Mouse (Mus musculus): ENCODE data around the gene Topbp1.
A peak's percentile ranks its signal among the peaks of the same experiment; 100 is the strongest.

Gene Topbp1

DNA sequence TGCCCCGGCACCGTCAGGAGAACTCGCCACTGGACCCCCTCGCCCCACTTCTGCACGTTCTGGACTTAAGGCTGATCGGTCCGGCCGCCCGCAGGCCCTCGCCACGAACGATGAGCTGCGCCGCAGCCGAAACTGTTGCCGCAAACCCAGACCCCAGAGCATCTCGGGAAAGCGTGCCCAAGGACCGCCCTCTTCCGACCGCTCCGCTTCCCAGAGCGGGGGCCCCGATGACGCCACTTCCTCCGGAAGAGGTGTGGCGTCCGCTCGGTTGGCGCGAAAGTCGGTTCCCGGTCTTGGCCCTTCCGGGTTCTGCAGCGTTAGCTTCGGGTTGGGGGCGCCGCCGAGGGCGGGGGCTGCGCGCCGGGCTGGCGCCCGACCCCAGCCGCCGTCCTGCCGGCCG lies at the start of gene Topbp1, which contains the start of gene 1300017J02Rik:
Gene Topbp1, plus strand, starts transcription at position 289 of the 400 bp plus-strand sequence.
Gene 1300017J02Rik, minus strand, starts transcription at position 156 of the 400 bp plus-strand sequence.
- DNase-seq (ENCODE audit: low read depth in 1 of 2, low spot score in 2 of 2), result peak; percentile 73 to 84

DNA sequence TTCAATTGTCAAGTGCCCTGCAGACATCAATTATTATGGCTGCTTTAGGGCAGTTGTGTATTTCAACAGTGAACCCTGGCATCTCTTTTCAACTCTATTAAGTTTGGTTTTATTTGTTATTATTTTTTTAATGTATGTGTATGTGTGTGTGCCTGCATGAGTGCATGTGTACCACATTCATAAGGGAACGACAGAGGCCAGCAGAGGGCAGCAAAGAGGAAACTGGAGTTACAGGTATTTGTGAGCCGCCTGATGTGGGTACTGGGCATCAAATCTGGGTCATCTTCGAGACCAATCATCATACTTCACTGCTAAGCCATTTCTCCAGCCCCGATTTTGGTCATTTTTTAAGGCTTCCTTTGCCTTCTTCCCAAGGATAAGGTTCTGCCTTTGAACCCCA lies 39.2 kb upstream of the Topbp1 start:
- DNase-seq (ENCODE audit: low read depth in 1 of 2, low spot score in 2 of 2), result no peak

DNA sequence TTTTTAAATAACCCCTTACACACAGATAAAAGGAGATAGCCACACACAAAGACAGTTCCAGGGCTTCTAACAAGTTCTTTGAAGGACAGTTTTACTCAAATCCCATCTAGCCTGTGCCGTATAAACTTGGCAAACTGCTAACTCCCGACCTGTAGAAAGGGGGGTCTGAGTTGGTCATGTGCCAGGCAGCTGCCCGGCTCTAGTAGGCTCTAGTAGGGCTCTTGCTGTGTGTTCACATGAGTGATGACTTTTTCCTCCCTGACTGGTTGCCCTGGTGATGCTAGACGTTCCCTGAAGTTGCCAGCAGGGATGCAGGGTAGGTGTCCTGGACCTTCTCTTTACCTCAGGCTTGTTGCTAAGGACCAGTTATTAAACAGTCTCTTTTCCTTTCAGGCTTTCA lies 33.9 kb upstream of the Topbp1 start:
- DNase-seq (ENCODE audit: low read depth in 1 of 2, low spot score in 2 of 2), result no peak

DNA sequence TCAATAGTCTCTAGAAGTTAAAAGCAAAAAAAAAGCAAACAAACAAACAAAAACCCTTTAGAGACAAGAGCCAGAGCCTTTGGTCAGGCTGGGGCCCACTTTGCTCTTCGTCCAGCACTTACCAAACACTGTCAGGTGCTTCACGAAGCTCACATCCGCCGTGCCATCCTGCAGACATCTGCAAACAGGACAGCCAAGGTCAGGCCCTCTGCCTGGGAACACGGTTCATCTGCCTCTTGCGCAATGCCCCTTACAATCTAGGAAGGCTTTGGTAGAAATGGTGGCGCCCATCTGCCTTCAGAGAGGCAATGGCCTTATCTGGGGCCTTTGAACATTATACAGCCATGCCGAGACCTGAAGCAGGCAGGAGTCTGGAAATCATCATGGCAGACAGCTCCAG lies 30.2 kb upstream of the Topbp1 start:
- no peak for DNase-seq (ENCODE audit: low read depth in 1 of 2, low spot score in 2 of 2)

DNA sequence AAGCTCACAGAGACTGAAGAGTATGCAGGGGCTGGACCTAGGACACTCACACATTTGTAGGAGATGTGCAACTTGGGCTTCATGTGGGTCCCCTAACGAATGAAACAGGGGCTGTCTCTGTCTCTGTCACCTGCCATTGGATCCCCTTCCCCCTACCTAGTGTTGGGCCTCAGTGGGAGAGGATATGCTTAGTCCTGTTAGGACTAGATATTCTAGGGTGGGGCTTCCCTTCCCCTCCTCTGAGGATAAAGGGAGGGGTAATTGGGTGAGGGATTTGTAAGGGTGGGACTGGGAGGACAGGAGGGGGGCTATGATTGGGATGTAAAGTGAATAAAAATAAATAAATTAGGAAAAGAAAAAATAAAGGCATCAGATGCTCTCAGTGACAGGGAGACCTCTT lies 29.3 kb upstream of the Topbp1 start:
- no peak for DNase-seq (ENCODE audit: low read depth in 1 of 2, low spot score in 2 of 2)

DNA sequence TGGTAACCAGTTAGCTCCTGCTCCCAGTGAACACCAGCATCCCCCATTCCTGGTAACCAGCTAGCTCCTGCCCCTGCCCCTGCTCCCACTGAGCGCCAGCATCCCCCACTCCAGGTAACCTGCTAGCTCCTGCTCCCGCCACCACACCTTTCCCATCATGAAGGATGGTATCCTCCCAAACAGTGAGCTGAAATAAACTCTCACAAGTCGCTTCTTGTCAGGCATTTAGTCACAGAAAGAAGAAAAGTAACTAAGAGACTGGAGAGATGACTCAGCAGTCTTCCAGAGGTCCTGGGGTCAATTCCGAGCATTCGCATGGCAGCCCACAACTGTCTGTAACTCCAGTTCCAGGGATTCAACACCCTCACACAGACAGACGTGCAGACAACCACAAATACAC lies 28.1 kb upstream of the Topbp1 start:
- no peak for DNase-seq (ENCODE audit: low read depth in 1 of 2, low spot score in 2 of 2)

DNA sequence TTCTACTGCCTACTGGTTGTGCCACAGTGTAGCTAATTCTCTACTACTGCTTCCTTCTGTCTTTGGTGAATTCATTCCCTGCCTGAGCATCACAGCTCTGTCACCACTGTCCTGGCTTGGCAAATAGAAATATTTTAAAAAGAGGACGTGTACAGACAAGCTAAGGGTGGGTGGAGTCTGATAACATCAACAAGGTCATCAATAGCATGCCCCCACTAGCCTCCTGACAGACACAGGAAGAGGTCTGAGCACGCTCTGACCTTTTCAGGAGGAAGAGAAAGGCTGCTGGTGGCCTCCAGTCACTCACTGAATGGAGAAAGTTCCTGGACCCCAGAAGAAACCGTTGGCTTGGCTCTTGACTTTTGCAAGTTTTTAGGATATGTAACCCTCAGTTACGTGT lies 18.6 kb upstream of the Topbp1 start:
- DNase-seq (ENCODE audit: low read depth in 1 of 2, low spot score in 2 of 2), result no peak

DNA sequence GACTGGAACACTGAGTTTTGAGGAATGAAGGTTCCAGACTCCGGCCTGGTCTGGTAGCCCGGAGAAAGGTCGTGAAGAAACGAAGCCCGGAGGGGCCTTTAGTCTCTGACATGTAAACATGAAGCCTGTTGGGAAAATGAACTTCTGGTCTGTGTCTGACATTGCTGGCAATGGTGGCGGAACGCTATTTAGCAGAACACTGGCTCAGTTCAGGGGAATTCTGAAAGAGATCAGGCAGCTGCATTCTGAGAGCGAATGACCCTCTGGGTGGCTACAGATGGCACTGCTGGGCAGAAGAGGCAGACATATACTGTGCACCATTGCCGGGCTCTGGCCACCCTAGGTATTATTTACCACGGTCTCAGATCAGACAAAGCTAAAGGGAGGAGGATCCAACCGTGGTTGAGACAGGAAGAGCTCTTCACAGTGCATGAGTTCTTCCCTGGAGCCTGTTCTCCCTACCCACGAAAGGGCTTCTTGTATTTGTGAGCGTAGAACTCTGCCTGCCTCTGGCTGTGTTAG lies 18.1 kb upstream of the Topbp1 start:
- DNase-seq (ENCODE audit: low read depth in 1 of 2, low spot score in 2 of 2), result no peak

DNA sequence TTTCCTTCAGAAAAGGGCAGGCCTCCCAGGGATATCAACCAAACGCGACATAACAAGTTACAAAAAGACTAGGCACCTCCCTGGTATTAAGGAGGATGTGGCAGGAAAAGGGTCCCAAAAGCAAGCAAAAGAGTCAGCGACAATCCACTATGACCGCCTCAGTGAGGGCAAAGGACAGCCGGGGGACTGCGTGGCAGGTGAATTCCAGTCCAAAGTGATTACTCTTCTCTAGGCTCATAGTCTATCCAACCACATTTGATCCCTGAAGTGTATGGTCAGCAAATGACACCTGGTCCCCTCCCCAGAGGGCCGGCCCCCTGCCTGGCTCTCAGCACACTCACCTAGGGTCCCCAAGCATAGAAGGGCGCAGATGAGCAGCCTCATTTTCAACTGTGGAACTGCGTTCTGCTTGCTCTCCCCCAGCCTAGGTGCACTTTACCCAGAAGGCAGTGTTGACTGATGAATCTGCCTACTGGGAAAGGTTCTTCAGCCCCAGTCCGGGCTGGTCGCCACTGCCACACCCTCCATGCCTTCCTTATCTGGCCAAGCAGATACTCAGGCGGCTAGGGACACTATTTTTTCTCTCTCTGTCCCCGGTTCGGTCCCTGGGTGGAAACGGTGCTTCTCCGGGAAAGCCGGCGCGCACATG lies 17.1 kb upstream of the Topbp1 start:
- no peak for DNase-seq (ENCODE audit: low read depth in 1 of 2, low spot score in 2 of 2)

DNA sequence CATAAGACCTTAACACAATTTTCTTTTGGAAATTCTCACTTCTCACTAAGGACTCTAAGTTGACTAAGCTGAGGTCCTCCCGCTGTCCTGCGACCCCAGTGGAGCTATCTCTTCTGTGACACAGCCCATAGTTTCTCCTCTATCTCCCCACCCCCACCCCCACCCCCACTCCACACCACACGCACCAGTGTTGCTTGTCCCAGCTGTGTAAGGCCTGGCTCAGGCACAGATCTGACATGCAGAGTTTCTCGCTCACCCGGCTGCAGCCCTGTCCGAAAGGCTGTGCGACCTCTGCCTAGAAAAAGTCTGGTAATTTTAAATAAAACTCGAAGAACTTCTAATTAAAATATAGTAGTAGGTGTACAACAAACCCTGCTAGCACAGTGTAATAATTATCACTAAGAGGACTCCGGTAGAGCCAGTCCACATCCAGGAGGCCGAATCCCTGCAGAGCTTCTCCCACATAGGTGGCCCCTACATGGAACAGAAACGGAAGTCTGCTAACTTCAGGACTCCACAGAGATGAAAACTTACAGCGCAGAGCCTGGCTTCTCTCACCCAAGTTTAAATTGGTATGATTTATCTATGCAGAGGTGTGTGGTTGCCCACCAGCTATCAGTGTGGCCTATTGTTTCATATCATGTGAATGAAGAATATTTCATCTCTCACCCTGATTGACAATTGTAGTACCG lies 16.4 kb upstream of the Topbp1 start:
- no peak for DNase-seq (ENCODE audit: low read depth in 1 of 2, low spot score in 2 of 2)

DNA sequence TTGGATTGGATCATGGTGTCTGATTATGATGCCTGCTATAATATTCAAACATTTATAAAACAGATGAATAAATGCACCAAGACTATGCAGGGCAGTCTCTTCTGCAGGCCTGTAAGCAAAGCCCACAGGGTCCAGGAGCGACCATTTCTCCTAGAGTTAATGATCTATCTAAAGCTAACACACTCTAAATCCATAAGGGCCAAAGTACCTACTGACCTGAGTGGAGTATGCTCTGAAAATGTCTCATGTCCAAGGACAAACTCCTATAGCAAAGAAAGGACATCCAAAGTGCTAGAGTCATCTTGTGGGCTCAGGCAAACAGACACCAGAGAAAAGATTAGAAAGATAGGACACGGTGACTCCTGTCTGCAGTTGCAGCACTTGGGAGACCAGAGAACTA lies 10.5 kb upstream of the Topbp1 start:
- no peak for DNase-seq (ENCODE audit: low read depth in 1 of 2, low spot score in 2 of 2)

DNA sequence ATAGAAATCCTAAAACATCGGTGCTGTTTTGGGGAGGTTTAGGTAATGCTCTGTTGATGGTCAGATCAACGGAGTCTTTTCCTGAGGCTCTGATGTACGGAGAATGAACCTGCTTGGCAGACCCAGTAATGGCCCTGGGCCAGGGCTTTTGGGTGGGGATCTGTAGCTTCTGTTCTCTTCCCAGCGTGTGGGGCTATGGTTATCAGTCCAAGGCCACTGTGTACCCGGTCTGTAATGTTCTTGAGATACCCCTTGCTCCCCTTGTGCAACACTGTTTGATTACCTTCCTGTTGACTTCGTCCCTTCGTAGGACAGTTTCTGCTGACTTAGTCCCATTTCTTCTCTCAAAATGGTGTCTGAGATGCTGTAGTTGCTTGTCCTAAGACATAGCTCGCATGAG lies 3.9 kb upstream of the Topbp1 start:
- no peak for DNase-seq (ENCODE audit: low read depth in 1 of 2, low spot score in 2 of 2)

DNA sequence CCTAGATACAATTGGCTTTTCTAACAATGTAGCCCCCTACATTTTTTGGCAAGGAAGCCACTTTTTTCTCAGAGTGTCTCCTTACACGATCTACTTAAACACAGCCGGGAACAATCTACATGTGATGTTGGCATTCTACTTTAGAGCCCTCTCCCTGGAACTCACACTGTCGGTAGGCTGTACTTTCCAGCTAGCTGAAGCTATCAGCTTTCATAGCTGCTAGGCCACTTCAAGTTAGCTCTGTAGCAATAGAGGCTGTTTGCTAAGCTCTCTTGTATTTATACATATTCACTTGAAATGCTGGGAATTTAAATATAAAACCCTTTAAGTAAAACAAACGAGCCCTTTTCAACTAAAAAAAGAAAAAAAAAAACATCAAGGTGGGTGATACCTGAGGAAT lies 2.8 kb upstream of the Topbp1 start:
- DNase-seq (ENCODE audit: low read depth in 1 of 2, low spot score in 2 of 2), result no peak

DNA sequence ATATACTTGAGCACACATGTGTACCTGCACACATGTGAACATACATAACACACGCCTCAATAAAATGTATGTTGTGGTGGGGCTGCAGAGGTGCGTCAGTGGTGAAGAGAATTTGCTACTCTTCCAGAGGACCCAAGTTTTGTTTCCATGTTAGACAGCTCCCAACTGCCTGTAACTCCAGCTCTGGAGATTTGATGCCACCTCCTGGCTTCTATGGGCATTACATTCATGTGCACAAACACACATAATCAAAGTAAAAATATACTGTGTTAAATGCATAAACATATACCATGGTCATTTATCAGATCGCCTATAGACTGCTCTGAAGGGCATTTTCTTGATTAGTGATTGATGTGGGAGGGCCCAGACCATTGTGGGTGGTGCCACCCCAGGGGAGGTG lies 2.3 kb upstream of the Topbp1 start:
- DNase-seq (ENCODE audit: low read depth in 1 of 2, low spot score in 2 of 2), result peak; percentile 10 to 34

DNA sequence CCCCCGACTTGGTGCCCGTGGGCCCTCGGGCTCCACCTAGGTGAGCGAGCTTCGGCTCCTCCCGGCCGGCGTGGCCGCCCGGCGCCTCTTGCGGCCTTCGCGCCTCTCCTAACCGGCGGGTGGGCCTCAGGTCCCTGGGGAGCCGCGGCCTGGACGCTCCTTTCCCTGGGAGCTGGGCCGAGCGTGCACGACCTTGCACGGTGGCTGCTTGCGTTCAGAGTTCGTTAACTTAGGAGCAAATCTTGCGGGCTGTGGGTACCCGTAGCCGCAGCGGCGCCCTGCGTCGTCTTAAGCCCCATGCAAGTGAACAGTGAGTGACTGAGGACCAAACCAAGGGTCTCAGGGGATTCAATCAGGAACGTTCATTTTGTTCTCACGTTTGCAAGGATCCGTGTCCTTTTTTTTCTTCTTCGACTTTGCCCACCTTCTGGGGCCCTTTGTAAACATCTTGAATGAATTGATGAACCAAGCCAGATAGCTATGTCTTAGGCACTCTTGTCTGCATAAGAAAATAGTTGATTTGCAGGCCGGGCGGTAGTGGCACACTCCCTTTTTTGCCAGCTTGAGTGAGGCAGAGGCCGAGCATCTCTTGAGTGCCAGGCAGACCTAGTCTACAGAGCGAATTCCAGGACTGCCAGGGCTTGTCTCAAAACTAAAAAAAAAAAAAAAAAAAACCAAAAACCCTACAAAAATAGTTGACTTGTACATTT lies 472 bp downstream of the Topbp1 start:
- no peak for DNase-seq (ENCODE audit: low read depth in 1 of 2, low spot score in 2 of 2)

DNA sequence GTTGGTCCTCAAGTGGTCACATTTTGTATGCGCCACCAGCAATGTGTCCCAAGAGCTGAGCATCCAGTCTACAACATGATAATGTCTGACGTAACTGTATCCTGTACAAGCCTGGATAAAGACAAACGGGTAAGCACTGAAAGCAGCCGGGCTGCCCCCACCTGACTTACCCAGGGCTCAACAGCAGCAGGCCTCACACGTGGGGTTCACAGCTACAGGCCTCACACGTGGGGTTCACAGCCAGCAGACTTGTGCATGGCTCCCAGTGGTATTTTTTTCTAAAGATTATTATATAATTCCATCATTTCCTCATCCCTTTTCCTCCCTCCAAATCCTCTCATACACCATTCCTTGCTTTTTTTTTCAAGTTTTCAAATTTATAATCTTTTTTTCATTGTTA lies 4.8 kb downstream of the Topbp1 start:
- DNase-seq (ENCODE audit: low read depth in 1 of 2, low spot score in 2 of 2), result no peak

DNA sequence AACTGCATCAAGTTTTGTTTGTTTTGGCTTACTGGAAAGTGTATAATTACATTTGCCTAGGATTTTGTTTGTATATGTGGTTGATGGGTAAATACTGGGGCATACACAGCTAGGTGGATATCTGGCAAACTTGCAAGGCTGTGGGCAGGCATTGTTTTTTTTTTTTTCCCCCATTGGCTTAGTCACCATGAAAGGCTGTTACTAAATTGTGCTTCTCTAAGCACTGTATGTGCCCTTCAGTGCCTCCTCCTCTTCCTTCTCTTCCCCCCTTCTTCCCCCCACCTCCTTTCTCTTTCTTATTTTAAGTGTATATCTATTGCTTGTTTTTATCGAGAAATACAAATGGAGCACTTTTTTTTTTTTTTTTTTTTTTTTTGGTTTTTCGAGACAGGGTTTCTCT lies 19.7 kb downstream of the Topbp1 start:
- DNase-seq (ENCODE audit: low read depth in 1 of 2, low spot score in 2 of 2), result no peak

DNA sequence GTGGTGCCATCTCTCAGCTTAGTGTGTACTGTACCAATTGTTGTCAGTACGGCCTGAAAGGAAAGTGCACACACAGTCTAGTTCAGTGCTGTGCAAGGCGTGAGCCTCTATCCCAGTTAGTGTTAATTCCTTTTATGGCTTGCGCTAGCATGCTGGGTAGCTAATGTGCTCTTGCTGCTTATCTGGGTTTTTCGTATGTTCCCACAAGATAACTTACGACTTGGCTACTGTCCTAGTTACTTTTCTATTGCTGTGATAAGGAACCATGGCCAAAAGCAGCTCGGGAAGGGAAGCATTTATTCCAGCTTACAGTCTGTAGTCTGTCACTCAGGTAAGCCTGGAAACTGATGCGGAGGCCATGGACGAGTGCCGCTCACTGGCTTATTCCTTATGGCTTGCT lies 21.4 kb downstream of the Topbp1 start:
- no peak for DNase-seq (ENCODE audit: low read depth in 1 of 2, low spot score in 2 of 2)

DNA sequence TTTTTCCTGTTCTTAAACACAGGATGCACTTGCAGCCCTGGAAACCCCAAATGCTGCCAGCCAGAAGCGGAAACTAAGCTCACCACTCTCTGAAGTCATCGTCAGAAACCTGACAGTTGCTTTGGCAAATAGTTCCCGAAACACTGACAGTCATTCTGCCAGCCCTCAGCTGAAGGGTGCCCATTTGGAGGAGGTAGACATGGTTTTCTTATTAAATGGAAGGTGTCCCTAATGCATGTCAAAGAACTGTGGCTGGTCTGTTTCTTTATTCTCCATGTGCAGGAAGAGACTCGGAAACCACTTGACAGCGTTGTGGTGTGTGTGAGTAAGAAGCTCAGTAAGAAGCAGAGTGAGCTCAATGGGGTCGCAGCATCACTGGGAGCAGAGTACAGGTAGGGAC lies 27.6 kb downstream of the Topbp1 start:
- no peak for DNase-seq (ENCODE audit: low read depth in 1 of 2, low spot score in 2 of 2)

DNA sequence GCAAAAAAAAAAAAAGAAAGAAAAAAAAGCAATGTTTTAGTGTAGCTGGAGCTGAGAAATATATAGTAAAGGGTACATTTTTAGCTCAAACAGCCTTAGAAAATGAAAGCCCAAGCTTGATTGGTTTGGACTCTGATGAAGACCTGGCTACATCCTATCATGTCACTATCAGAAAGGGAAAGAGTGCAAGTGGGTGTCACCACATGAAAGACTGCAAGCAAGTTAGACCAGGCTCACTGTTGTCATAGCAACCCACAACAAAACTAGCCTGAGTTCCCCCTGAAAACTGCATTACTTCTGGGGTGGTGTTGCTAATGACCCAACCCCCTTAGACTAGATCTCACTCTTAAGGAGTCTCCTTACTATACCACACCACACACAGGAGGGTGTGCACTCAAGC lies 31.9 kb downstream of the Topbp1 start:
- DNase-seq (ENCODE audit: low read depth in 1 of 2, low spot score in 2 of 2), result no peak

DNA sequence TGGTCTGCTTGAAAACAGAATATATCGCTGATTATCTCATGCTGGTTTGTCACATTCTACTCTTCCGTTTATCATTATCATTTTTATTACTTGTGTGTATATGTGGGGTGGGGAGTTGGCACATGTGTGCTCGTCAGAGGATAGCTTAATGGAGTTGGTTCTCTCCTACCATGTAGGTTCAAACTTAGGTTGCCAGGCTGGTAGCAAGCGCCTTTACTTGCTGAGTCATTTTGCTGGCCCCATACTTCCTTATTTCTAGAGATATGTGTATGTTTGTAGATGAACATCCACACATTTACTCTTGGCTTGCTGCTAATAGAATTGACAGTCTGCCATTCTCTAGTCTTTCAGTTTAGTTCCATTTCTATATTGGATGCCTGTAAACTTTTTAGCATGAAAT lies 42.0 kb downstream of the Topbp1 start:
- DNase-seq (ENCODE audit: low read depth in 1 of 2, low spot score in 2 of 2), result no peak

DNA sequence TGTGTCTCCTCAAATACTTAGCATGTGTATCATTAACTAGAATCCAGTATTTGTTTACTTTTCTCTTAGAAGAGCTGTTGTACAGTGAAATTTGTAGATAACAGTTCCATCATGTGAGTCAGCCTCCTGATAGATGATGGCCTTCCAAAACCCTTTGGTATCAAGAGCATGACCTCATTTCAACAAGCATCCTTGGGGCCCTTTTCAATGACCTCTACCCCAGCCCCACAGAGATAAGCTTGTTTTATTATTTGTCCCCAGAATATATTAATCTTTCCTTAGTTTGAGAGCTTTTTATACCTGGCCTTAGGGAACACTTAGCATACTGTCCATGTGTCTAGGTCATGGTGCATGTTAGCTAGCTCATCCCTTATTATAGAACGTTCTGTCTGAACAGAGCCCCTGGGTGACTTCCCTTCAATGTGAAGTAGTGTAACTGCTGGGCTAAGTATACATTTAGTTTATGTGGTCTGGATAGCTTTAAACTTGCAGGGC lies 43.0 kb downstream of the Topbp1 start:
- DNase-seq (ENCODE audit: low read depth in 1 of 2, low spot score in 2 of 2), result no peak
